Mouse (Mus musculus) cerebellum, adult 9-10 months (tissue): Measurements from ENCODE around the gene Cyp24a1.

Experiments
- DNase-seq: peaks from one replicate; pipeline ENCODE4 v3.0.0; 2022

Gene Cyp24a1

GRCm38 (mm10) chr2:170497091-170497566 lies at the start of gene Cyp24a1:
Gene Cyp24a1, minus strand, starts transcription at chr2:170497145.
- DNase-seq, result no peak

- DNase-seq, result no peak
Measured at GRCm38 (mm10) chr2:170545745-170546144, 48.8 kb upstream of the Cyp24a1 start.

DNA sequence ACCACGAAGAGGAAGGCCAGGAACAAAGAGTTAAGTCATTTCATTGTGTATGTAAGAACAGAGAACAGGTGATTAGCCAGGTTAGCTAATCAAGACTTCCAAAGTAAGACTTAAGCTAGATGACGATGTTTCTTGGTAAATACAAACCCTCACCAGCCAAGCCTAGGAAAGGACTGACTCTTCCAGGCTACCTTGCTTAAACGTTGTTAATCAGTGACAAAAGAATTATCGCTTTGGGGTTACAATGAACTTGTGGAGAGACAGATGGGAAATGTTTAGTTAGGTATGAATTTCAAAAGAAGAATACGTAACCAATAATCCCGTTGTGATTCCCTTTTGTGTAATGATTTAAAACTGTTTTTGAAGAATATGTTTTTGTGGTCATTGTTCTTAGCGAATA lies 48.0 kb upstream of the Cyp24a1 start:
- no peak for DNase-seq

GRCm38 (mm10) chr2:170544159-170544558 lies 47.2 kb upstream of the Cyp24a1 start:
- no peak for DNase-seq

GRCm38 (mm10) chr2:170543625-170544024 lies 46.7 kb upstream of the Cyp24a1 start:
- DNase-seq, result no peak

DNA sequence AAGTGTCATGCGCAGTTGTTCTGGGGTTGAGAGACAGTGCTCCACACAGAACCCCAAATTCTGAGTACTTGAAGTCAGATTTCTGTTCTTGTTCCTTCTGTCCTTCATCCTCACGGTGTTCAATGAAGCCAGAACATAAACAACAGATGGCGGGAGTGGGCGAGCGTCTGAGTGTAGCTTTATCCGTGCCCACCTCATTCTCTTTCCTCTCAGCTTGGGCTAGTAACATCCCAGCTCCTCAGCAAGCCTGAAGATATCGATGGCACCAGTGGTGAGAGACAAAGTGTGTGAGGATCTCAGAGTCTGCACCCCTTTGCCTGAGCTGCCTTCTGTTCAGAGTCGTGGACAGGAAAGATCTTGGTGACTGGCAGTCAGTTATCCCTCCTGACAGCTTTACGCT lies 42.3 kb upstream of the Cyp24a1 start:
- no peak for DNase-seq

- DNase-seq, result no peak
Measured at GRCm38 (mm10) chr2:170535841-170536240, 38.9 kb upstream of the Cyp24a1 start.

- no peak for DNase-seq
Measured at GRCm38 (mm10) chr2:170534803-170535174, 37.8 kb upstream of the Cyp24a1 start.

GRCm38 (mm10) chr2:170534116-170534802 lies 37.3 kb upstream of the Cyp24a1 start:
- no peak for DNase-seq

GRCm38 (mm10) chr2:170530256-170530655 lies 33.3 kb upstream of the Cyp24a1 start:
- no peak for DNase-seq

GRCm38 (mm10) chr2:170529766-170530165 lies 32.8 kb upstream of the Cyp24a1 start:
- no peak for DNase-seq

GRCm38 (mm10) chr2:170528061-170528460 lies 31.1 kb upstream of the Cyp24a1 start:
- no peak for DNase-seq

DNA sequence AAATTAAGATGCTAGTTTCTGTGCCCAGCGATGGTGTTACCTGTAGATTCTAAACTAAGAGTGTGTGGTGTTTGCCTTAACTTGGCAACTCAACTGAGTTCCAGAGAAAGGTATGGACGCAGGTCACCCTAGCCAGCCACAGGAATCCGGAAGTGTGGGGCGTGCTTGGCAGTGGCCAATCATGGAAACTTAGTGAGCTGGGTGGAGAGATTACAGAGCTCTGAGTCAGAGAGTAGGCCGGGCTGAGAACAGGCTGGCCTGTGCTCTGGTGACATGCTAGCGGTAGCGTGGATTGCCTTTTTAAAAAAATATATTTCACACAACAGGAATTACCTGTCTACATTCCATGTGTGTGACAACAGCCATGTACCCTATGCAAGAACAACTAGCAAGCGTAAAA lies 29.6 kb upstream of the Cyp24a1 start:
- no peak for DNase-seq

DNA sequence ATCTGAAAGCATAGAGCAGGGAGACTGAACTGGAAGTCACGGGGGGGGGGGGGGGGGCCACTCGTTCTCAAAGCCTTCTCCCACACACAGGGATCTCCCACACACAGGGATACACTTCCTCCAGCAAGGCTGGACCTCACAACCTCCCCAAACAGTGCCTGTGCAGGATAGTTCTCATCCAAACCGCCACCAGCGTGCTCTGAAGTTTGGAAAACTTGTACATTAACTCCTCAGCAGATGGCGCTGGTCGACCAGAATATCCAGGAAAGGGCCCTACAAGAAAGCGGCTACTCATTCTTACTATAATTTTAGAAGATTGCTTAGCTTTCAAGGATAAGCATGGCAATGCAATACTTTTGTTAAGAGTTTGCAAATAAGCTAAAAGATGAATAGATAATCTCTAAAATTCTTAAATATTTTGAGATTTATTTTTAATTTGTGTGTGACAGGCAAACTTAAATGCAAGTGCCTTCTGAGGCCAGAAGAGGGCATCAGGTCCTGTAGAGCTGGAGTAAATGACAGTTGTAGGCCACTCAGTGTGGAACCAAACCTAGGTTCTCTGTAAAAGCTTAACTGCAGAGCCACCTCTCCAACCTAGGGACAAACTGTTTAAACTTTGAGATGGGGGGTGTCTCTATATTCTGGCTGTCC lies 23.5 kb upstream of the Cyp24a1 start:
- DNase-seq, result peak; percentile 46

- no peak for DNase-seq
Measured at GRCm38 (mm10) chr2:170513756-170514155, 16.8 kb upstream of the Cyp24a1 start.

DNA sequence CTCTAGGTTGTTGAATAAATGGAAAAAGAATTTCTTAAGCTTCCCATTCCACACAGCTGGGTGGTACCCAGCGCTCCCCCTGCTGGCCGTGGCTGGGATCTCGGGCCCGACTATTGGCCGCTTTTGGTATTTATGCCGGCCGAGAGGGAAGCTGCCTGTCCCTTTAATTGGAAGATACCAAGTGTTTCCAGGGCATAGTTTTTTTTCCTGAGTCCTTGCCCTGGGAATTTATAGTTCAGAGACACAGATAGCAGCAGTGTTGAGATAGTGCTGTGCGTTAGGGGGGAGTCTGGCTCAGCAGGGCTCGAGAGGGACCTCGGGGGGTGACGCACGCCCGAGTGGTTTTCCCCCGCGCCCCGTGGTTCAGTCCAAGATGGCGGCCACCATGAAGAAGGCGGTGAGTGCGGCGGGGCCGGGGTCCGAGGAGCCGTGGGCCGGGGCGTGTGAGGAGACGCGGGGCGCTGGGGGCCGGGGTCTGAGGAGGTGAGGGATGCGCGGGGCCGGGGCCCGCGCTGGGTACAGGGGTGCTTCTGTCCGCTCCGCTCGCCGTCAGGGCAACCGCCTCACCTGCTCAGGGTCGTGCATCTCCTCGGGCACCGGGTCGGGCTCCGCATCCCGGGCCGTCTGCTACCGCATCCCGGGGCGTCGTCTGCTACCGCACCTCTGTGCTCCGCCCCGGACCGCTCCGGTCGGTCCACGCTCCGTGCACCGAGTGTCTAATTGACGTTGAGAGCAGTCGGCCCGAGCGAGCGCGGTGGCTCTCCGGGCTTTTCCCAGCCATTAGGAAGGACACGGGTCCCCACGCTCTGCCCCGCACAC lies 14.3 kb upstream of the Cyp24a1 start:
- peak; percentile 94 for DNase-seq

- peak; percentile 98 for DNase-seq
Measured at GRCm38 (mm10) chr2:170508821-170509220, 11.9 kb upstream of the Cyp24a1 start.

- peak; percentile 90 for DNase-seq
Measured at GRCm38 (mm10) chr2:170507734-170508133, 10.8 kb upstream of the Cyp24a1 start.

GRCm38 (mm10) chr2:170503983-170504382 lies 7.0 kb upstream of the Cyp24a1 start:
- DNase-seq, result no peak

- DNase-seq, result no peak
Measured at GRCm38 (mm10) chr2:170503343-170503742, 6.4 kb upstream of the Cyp24a1 start.

DNA sequence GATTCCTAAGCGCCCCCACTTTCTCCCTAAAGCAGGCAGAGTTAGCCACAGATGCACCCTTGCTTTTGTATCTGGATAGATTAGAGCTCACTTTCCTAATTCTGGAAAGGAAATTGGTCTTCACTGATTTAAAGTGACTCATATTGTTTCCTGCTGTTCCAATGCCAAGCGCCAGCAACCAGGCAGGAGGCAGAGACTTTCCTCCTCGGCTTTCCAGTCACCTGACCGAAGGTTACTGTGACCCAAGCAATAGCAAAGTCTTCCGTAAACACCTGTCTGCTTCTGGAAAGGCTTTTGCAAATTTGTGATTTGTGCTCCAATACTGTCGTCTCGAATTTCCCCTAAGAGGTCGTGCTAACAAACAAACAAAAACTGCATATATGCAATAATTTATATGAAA lies 1.1 kb upstream of the Cyp24a1 start:
- no peak for DNase-seq

DNA sequence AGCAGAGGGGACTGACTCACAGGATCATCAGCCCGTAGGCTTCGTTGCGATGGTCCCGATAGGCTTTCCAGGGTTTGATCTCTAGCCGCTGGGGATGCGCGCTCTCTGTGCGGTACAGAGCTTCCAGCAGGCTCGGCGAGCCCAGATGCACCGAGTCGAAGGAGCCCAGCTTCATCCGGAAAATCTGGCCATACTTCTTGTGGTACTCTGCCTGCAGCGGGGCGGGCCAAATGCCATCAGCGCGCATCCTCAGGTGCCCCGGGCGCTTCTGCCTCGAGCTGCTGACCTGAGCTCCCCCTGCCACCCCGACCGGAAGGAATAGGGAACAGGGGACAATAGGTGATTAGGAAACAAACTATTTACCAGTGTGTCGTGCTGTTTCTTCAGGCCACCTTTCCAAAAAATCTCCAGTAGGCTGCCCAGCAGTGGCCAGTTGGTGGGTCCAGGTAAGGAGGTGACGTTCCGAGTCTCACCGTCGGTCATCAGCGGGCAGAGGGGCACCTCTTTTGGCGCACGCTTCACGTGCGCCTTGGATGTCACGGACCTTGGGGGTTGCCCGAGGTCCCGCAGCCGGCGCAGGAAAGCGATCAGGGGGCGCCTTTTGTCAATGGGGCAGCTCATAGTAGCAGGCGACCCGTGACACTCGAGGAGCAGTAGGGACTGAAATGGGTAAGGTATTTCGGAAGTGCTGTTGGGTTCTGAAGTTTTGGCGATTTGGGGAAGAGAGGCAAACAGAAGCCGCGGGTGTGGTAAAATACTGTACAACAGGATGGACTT lies 603 bp downstream of the Cyp24a1 start, which contains the start of gene Pfdn4:
Gene Pfdn4, plus strand, starts transcription at position 275 of the 777 bp plus-strand sequence.
- DNase-seq, result no peak
